Mouse (Mus musculus) thymus, adult 2 months (tissue): Measurements from ENCODE around the gene Gm1979. TPM values are rescaled to one million over a fixed set of nuclear protein-coding genes. Genes with fewer than 3 reads are reported as not detected.
"Not testable (repeated sequence)": the region's sequence is repeated elsewhere in the genome, so short reads cannot be mapped to it uniquely, and the experiment has no call there.

Source experiments
- DNase-seq: peaks from one replicate; pipeline ENCODE4 v3.0.0; 2021
- H3K27ac ChIP-seq: fragments of 200-500 bp; 2 replicates; pipeline ENCODE4 v1.5.1; 2012; ENCODE audit warnings: low read length, control low read depth; ENCODE audit not compliant: control insufficient read depth, insufficient read depth
- H3K27me3 ChIP-seq: fragments of 200-500 bp; 2 replicates; pipeline ENCODE4 v1.6.1; 2012; ENCODE audit warnings: mild to moderate bottlenecking, low read length, moderate library complexity, mixed read lengths; ENCODE audit not compliant: control insufficient read depth, insufficient read depth
- H3K36me3 ChIP-seq: fragments of 200-500 bp; 2 replicates; pipeline ENCODE4 v1.6.1; 2012; ENCODE audit warnings: mild to moderate bottlenecking, low read length, moderate library complexity; ENCODE audit not compliant: control insufficient read depth, insufficient read depth
- H3K4me1 ChIP-seq: fragments of 200-500 bp; replicated peaks from 2 replicates; pipeline ENCODE4 v1.6.1; 2012; ENCODE audit warnings: low read length; ENCODE audit not compliant: control insufficient read depth, insufficient read depth
- H3K4me3 ChIP-seq: fragments of 200-500 bp; 2 replicates; pipeline ENCODE4 v1.5.1; 2012; ENCODE audit warnings: mild to moderate bottlenecking, low read length, control low read depth, moderate library complexity; ENCODE audit not compliant: control insufficient read depth, insufficient read depth
- WGBS: fragments of 180-500 bp; shearing (Covaris S2); methylation state at CpG from one replicate; pipeline ENCODE4 v1.1.7; 2018; 5-methylcytosine and 5-hydroxymethylcytosine counted together
- polyA plus RNA-seq: library from polyadenylated mRNA; depleted of rRNA; stranded (reverse); fragments of >200 nt; gene quantifications from 2 replicates; pipeline ENCODE4 v1.2.3, GENCODE M21; 2012; rRNA removed

The Gm1979 gene
- not detected in 2 replicates for polyA plus RNA-seq

DNA sequence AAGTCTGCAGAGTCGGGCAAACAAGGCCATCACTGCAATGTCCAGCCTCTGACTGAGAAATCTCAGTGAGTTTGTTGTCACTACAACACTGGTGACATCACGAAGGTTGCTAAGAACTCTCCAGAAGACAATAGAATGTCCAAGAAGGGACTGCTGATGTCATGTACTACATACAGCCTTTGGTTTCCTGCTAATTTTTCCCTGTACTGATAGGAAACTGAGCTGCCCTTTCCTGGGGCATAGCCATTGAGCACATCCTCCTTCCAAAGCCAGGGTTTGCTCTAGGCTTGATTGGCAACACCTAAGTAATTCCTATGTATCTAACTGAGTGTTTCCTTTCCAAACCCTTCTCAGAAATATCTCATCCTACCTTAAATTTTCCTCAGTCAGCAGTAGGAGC lies at the start of gene Gm1979:
Gm1979 (minus strand) TSS at position 101 of the 400 bp plus-strand sequence.
- DNase-seq = not testable (repeated sequence)
- 84% methylated on average over 1 of the region's 2 CpGs for WGBS

GRCm38 (mm10) chr5:26039458-26039857 lies 34.9 kb upstream of the Gm1979 start, which contains the start of gene Speer4a:
TSS of gene Speer4a (minus strand) at chr5:26039558.
- not testable (repeated sequence) for H3K27me3 ChIP-seq, DNase-seq, H3K4me1 ChIP-seq, H3K36me3 ChIP-seq, H3K27ac ChIP-seq, H3K4me3 ChIP-seq
- WGBS = 71% methylated on average over 2 of the region's 2 CpGs

More for the DNA sequence above, at the start of gene Gm1979:
- H3K4me1 ChIP-seq, H3K36me3 ChIP-seq, H3K27ac ChIP-seq, H3K27me3 ChIP-seq, H3K4me3 ChIP-seq: not testable (repeated sequence)

DNA sequence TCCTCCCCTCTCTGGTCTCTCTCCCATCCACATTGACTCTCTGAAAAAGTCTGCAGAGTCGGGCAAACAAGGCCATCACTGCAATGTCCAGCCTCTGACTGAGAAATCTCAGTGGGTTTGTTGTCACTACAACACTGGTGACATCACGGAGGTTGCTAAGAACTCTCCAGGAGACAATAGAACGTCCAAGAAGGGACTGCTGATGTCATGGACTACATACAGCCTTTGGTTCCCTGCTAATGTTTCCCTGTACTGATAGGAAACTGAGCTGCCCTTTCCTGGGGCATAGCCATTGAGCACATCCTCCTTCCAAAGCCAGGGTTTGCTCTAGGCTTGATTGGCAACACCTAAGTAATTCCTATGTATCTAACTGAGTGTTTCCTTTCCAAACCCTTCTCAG lies 18.2 kb upstream of the Gm1979 start, which contains the start of gene Gm5862:
Gm5862 (minus strand) TSS at position 101 of the 400 bp plus-strand sequence.
- H3K27ac ChIP-seq, H3K4me1 ChIP-seq, H3K4me3 ChIP-seq, DNase-seq, H3K27me3 ChIP-seq, H3K36me3 ChIP-seq: not testable (repeated sequence)
- no CpG with 5 or more reads among the region's 3 CpGs for WGBS

DNA sequence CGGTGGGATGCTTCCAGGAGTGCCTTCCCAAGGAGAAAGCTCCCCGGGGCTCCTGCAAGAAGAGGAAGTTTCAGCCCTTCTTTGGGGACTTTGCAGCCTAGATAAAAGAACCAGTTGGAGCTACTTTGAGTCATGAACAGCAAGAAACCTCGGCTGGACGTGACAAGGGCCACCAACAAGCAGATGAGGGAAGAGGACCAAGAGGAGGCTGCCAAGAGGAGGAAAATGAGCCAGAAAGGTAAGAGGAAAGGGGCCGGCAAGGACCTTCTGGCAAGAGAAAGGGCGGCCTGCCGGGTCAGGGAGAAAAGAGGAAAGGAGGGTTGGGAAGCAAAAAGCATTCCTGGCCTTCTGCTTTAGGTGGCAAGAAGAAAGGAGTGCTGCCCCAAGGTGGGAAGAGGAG lies 3.1 kb upstream of the Gm1979 start:
- not testable (repeated sequence) for H3K27ac ChIP-seq, H3K36me3 ChIP-seq, H3K4me1 ChIP-seq, H3K4me3 ChIP-seq, DNase-seq, H3K27me3 ChIP-seq
- 64% methylated on average over 7 of the region's 7 CpGs for WGBS

DNA sequence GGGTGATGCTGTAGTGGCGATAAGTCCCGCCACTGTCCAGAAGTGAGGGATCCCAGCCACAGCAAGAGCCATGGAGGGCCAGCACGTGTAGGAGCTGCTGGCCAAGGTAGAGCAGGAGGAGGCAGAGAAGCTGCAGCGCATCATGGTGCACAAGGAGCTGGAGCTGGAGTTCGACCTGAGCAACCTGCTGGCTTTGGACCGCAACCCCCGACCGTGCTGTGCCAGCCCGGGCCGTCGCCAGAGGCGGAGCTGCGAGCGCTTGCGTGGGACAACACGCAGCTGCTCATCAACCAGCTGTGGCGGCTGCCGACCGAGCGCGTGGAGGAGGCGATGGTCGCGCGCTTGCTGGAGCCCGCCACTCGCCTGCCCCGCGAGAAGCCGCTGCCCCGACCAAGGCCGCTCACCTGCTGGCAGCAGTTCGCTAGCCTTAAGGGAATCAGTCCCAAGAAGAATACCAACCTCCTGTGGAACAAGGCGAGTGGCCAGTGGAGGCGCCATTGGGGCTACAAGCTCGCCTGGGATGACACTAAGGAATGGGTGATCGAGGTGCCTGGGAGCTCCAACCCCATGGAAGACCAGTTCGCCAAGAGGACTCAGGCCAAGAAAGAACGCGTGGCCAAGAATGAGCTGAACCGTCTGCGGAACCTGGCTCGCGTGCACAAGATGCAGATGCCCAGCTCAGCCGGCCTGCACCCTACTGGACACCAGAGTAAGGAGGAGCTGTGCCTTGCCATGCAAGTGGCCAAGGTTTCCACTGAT lies 2.5 kb upstream of the Gm1979 start:
- H3K4me1 ChIP-seq, H3K4me3 ChIP-seq, H3K27ac ChIP-seq, H3K36me3 ChIP-seq, DNase-seq, H3K27me3 ChIP-seq: not testable (repeated sequence)
- WGBS = 24% methylated on average over 45 of the region's 45 CpGs

GRCm38 (mm10) chr5:25988550-25988949 lies 16.0 kb downstream of the Gm1979 start, which contains the start of gene Gm21698:
TSS of gene Gm21698 (minus strand) at chr5:25988650.
- H3K27ac ChIP-seq, H3K4me3 ChIP-seq, H3K4me1 ChIP-seq, H3K27me3 ChIP-seq, H3K36me3 ChIP-seq, DNase-seq: not testable (repeated sequence)
- no CpG with 5 or more reads among the region's 3 CpGs for WGBS

- not testable (repeated sequence) for DNase-seq, H3K36me3 ChIP-seq, H3K27me3 ChIP-seq, H3K27ac ChIP-seq, H3K4me1 ChIP-seq, H3K4me3 ChIP-seq
- no CpG with 5 or more reads among the region's 2 CpGs for WGBS
Measured at GRCm38 (mm10) chr5:25972563-25972962, 32.0 kb downstream of the Gm1979 start, which contains the start of gene Gm21680. TSS of gene Gm21680 (minus strand) at chr5:25972663.

- not testable (repeated sequence) for DNase-seq, H3K36me3 ChIP-seq, H3K4me3 ChIP-seq, H3K4me1 ChIP-seq, H3K27me3 ChIP-seq, H3K27ac ChIP-seq
- WGBS = 60% methylated on average over 17 of the region's 17 CpGs
Measured at GRCm38 (mm10) chr5:25957050-25957449, 47.5 kb downstream of the Gm1979 start.

- not testable (repeated sequence) for H3K27ac ChIP-seq, H3K4me1 ChIP-seq, H3K27me3 ChIP-seq, H3K4me3 ChIP-seq, H3K36me3 ChIP-seq, DNase-seq
- 34% methylated on average over 32 of the region's 32 CpGs for WGBS
Measured at GRCm38 (mm10) chr5:25956611-25957010, 48.0 kb downstream of the Gm1979 start.

GRCm38 (mm10) chr5:25954317-25954716 lies 50.3 kb downstream of the Gm1979 start, which contains the start of gene Gm21671:
TSS of gene Gm21671 (minus strand) at chr5:25954417.
- WGBS = 70% methylated on average over 2 of the region's 2 CpGs
- not testable (repeated sequence) for H3K36me3 ChIP-seq, DNase-seq, H3K4me1 ChIP-seq, H3K27me3 ChIP-seq, H3K27ac ChIP-seq, H3K4me3 ChIP-seq
